Mouse (Mus musculus) stomach, postnatal 0 days (tissue): ENCODE measurements around the gene Gcg.

Experiments
- CTCF ChIP-seq: IDR thresholded peaks from 2 replicates; pipeline ENCODE4 v1.5.1; 2016; ENCODE audit warnings: antibody characterized with exemption, low read depth, mild to moderate bottlenecking, moderate library complexity
- EP300 ChIP-seq: optimal IDR thresholded peaks from 2 replicates; pipeline ENCODE3; 2016; ENCODE audit warnings: antibody characterized with exemption

DNA sequence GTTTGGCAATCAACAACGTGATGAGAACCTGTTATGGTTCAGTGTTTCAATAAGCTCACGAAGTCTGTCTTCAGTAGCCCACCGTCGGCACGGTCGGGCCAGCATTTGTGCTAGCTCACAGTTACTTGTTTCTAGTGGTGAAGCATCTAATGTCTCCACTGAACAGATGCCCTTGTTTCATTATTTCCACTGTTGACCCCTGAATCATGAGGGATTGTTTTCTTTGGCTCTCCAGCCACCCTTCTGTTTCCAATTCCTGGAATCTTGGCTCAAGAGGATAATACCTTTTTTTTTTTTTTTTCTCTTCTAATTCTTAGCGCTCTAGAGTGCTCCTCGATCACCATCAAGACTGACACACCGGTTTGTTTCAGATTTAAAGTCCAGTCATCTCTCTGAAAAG is 13.9 kb downstream of the Gcg start:
- no peak for TF ChIP-seq CTCF
- TF ChIP-seq EP300 = no peak
